Mouse (Mus musculus): ENCODE results near the gene Zfp697. TPM values are rescaled to one million over a fixed set of nuclear protein-coding genes. Genes with fewer than 3 reads are reported as not detected.
"Not testable (repeated sequence)": the region's sequence is repeated elsewhere in the genome, so short reads cannot be mapped to it uniquely, and the experiment has no call there.

Zfp697 gene
- polyA plus RNA-seq, 1 experiment, result 20.6 TPM

DNA sequence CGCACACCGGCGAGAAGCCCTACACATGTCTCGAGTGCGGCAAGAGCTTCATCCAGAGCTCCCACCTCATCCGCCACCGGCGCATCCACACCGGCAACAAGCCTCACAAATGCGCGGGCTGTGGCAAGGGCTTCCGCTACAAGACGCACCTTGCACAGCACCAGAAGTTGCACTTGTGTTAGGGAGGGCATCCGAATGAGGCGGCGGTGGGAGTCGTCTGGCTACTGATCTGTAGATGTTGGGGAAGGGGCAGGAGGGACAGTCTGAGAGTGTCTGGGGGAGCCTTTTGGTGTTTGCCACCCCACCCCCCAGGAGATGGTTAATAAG lies 46.2 kb downstream of the Zfp697 start:
- TF ChIP-seq CTCF (IDR thresholded peaks at IDR 0.05; ENCODE audit: extremely low read depth, insufficient read depth, low read length) (no peak), POLR2A (IDR thresholded peaks at IDR 0.05; ENCODE audit: extremely low read depth, insufficient read depth, low read length) (no peak)
- Histone ChIP-seq H3K4me3 (ENCODE audit: insufficient read depth, low read length) (peak overlapping the region; percentile 46), H3K4me1 (ENCODE audit: control insufficient read depth, insufficient read depth, low read length) (no peaks in the 10 kb centered on the region), H3K27ac (ENCODE audit: insufficient read depth, low read length) (no peak overlapping the region)

DNA sequence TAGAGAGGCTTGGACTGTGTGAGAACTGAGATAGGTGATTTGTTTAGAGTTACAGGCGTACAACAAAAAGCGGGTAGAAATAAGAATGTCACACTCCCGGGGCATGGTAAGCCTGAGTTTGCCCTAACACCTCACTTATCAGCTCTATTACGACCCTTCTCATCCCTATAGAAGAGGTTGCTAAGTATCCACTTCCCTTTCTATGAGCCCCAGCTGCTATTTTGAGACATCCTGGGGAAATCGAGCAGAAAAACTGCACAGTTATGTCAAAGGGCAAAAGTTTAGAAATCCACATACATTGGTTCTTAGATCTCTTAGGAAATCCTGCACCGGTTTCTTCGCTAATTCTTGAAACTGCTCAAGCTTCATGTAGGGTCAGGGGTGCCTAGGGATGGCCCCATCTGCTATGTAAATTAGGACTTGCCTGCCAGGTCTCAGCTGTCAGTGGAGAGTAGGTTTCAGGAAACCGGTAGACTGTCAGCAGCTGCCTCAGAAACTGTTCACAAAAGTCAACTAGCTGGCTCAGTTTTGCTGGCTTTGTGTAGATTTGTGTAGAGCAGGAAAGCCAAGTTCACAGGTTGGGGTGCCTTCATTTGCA lies 46.8 kb downstream of the Zfp697 start:
- Histone ChIP-seq H3K4me1 (ENCODE audit: control insufficient read depth, insufficient read depth, low read length) (no peaks in the 10 kb centered on the region), H3K27ac (ENCODE audit: insufficient read depth, low read length) (no peak overlapping the region), H3K4me3 (ENCODE audit: insufficient read depth, low read length) (peak overlapping the region; percentile 46; the same call in 1 of the 2 replicates)
- no peak for TF ChIP-seq POLR2A (IDR thresholded peaks at IDR 0.05; ENCODE audit: extremely low read depth, insufficient read depth, low read length)
- no peak for TF ChIP-seq CTCF (IDR thresholded peaks at IDR 0.05; ENCODE audit: extremely low read depth, insufficient read depth, low read length)

DNA sequence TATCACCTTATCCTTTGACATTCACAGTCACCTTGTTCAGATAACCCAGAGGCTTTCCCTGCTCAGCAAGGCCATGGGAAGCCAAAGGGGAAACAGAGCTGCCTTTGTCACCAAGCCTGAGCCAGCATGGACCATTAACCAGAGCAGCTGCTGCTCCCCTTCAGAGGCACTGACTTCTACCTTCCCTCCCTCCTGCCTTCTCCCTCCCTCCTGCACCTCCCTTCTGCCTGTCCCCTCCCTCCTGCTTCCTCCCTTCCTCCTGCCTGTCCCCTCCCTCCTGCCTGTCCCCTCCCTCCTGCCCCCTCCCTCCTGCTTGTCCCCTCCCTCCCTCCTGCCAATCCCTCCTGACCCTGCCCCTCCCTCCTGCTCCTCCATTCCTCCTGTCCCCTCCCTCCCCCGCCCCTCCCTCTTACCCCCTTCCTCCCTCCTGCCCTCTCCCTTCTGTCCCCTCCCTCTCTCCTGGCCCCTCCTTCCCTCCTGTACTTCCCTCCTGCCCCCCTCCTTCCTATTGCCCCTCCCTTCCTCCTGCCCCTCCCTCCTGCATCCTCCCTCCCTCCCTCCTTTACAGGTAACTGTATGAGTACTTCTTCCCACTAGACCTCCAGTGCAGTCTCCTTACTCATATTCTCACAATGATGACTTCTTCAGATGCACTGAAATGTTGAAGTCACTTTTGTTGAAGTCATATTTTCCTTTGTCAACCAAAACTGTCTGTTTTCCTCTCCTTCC lies 52.0 kb downstream of the Zfp697 start:
- H3K27ac ChIP-seq (ENCODE audit: insufficient read depth, low read length), result no peak overlapping the region
- TF ChIP-seq POLR2A (IDR thresholded peaks at IDR 0.05; ENCODE audit: extremely low read depth, insufficient read depth, low read length) (no peak), CTCF (IDR thresholded peaks at IDR 0.05; ENCODE audit: extremely low read depth, insufficient read depth, low read length) (no peak)
- no peaks in the 10 kb centered on the region for H3K4me1 ChIP-seq (ENCODE audit: control insufficient read depth, insufficient read depth, low read length)
- no peak overlapping the region for H3K4me3 ChIP-seq (ENCODE audit: insufficient read depth, low read length)

GRCm38 (mm10) chr3:98435030-98435429 lies 52.8 kb downstream of the Zfp697 start:
- H3K27ac ChIP-seq (ENCODE audit: insufficient read depth, low read length), result no peak overlapping the region
- no peaks in the 10 kb centered on the region for H3K4me1 ChIP-seq (ENCODE audit: control insufficient read depth, insufficient read depth, low read length)
- no peak overlapping the region for H3K4me3 ChIP-seq (ENCODE audit: insufficient read depth, low read length)
- TF ChIP-seq POLR2A (IDR thresholded peaks at IDR 0.05; ENCODE audit: extremely low read depth, insufficient read depth, low read length) (no peak), CTCF (IDR thresholded peaks at IDR 0.05; ENCODE audit: extremely low read depth, insufficient read depth, low read length) (no peak)

DNA sequence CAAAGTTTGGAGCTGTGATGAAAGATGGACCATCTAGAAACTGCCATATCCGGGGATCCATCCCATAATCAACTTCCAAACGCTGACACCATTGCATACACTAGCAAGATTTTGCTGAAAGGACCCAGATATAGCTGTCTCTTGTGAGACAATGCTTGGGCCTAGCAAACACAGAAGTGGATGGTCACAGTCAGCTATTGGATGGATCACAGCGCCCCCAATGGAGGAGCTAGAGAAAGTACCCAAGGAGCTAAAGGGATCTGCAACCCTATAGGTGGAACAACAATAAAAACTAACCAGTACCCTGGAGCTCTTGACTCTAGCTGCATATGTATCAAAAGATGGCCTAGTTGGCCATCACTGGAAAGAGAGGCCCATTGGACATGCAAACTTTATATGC lies 60.0 kb downstream of the Zfp697 start:
- H3K4me1 ChIP-seq (ENCODE audit: control insufficient read depth, insufficient read depth, low read length); H3K4me3 ChIP-seq (ENCODE audit: insufficient read depth, low read length); H3K27ac ChIP-seq (ENCODE audit: insufficient read depth, low read length): not testable (repeated sequence)

DNA sequence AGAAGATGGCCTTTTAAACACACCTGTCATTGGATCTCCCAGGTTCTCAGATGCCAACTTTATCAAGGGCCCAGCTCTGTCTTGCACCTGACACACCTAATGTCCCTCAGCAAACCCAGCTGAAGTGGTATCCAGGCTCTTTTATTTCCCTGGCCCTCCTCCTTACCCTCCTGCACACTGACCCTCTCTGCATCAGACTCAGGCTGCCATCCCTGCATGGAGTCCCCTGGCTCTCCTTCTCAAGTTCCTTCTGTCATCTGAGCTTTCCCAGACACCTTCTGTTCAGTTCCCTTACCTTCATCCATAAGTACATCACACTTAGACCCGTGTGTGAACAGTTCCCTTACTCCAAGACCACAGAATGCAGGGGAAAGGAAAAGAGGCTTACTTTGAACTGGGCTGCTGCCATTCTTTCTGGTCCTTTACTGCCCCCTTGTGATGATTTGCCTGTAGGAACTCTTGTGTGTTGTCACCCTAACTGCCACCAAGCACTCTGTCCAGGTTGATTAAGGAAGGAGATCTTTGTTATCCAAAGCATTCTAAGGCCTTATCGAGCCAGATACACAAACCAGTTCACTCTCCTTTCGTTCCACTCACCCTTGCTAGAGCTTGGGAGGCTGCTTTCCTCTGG lies 61.0 kb downstream of the Zfp697 start:
- H3K4me1 ChIP-seq (ENCODE audit: control insufficient read depth, insufficient read depth, low read length); H3K27ac ChIP-seq (ENCODE audit: insufficient read depth, low read length); H3K4me3 ChIP-seq (ENCODE audit: insufficient read depth, low read length): not testable (repeated sequence)
- peak; percentile 30; the same call in 1 of the 2 replicates for TF ChIP-seq CTCF (IDR thresholded peaks at IDR 0.05; ENCODE audit: extremely low read depth, insufficient read depth, low read length)

DNA sequence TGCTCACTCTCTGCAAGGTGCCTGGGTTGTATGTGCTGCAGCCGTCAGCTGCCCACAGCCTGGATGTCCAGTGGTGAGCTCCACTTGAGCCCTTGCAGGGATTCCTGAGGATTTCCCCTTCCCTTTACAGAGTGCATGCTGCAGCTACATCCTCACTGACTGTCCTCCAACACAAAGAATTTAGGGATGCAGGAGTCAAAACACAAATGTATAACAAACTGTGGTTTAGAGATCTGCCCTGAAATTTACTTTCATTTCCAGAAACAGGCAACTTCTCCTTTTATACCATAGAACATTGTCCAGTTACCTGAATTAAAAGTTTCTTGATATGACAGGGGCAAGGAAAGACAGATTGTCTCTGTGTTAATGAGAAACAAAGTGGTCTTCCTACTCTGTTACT lies 61.7 kb downstream of the Zfp697 start:
- not testable (repeated sequence) for H3K4me1 ChIP-seq (ENCODE audit: control insufficient read depth, insufficient read depth, low read length); H3K27ac ChIP-seq (ENCODE audit: insufficient read depth, low read length); H3K4me3 ChIP-seq (ENCODE audit: insufficient read depth, low read length)

- not testable (repeated sequence) for H3K4me1 ChIP-seq (ENCODE audit: control insufficient read depth, insufficient read depth, low read length); H3K27ac ChIP-seq (ENCODE audit: insufficient read depth, low read length); H3K4me3 ChIP-seq (ENCODE audit: insufficient read depth, low read length)
These were observed 71.5 kb downstream of the Zfp697 start for GRCm38 (mm10) chr3:98453786-98454185.

DNA sequence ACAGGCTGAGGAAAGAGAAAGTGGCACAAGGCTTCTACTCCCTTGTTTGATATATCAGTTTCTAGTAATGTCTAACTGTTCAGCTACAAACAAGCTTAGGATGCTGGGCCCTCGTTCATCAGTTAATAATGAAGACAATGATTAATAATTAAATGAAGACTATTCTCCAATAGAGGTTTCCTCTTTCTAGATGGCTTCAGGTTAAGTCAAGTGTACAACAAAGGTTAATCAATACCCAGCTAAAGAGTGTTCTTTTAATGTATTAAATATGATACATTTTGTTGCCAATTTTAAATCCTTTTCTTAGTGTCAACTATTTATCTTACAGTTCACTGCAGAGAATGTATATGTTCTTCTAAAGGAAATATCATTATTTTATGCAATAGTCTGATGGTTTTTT lies 74.8 kb downstream of the Zfp697 start, which contains the start of gene Gm4450:
TSS of gene Gm4450 (minus strand) at position 101 of the 400 bp plus-strand sequence.
- H3K27ac ChIP-seq (ENCODE audit: insufficient read depth, low read length); H3K4me3 ChIP-seq (ENCODE audit: insufficient read depth, low read length); H3K4me1 ChIP-seq (ENCODE audit: control insufficient read depth, insufficient read depth, low read length): not testable (repeated sequence)

GRCm38 (mm10) chr3:98469323-98469722 lies 87.1 kb downstream of the Zfp697 start:
- not testable (repeated sequence) for H3K27ac ChIP-seq (ENCODE audit: insufficient read depth, low read length); H3K4me3 ChIP-seq (ENCODE audit: insufficient read depth, low read length)

DNA sequence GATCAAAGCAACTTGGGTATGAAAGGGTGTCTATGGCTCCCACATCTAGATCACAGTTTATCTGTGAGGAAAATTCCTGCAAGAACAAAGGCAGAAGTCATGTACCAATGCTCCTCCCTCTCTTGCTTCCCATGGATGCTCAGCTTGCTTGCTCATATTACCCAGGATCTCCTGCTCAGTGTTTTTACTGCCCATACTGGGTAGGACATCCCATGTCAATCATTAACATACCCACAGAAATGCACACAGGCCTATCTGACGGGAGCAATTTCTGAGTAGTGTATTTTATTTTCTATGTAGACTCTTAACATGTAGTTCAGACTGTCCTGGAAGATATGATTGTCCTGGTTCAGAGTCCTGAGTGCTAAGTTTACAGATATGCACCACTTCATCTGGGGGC lies 88.8 kb downstream of the Zfp697 start:
- not testable (repeated sequence) for H3K4me1 ChIP-seq (ENCODE audit: control insufficient read depth, insufficient read depth, low read length); H3K27ac ChIP-seq (ENCODE audit: insufficient read depth, low read length); H3K4me3 ChIP-seq (ENCODE audit: insufficient read depth, low read length)

More at GRCm38 (mm10) chr3:98469323-98469722, 87.1 kb downstream of the Zfp697 start:
- not testable (repeated sequence) for H3K4me1 ChIP-seq (ENCODE audit: control insufficient read depth, insufficient read depth, low read length)

- not testable (repeated sequence) for H3K4me1 ChIP-seq (ENCODE audit: control insufficient read depth, insufficient read depth, low read length); H3K4me3 ChIP-seq (ENCODE audit: insufficient read depth, low read length); H3K27ac ChIP-seq (ENCODE audit: insufficient read depth, low read length)
These were observed 89.2 kb downstream of the Zfp697 start for GRCm38 (mm10) chr3:98471499-98471898.

GRCm38 (mm10) chr3:98494184-98494583 lies 111.9 kb downstream of the Zfp697 start:
- H3K4me1 ChIP-seq (ENCODE audit: control insufficient read depth, insufficient read depth, low read length); H3K27ac ChIP-seq (ENCODE audit: insufficient read depth, low read length); H3K4me3 ChIP-seq (ENCODE audit: insufficient read depth, low read length): not testable (repeated sequence)

- not testable (repeated sequence) for H3K27ac ChIP-seq (ENCODE audit: insufficient read depth, low read length); H3K4me1 ChIP-seq (ENCODE audit: control insufficient read depth, insufficient read depth, low read length); H3K4me3 ChIP-seq (ENCODE audit: insufficient read depth, low read length)
These were observed 112.8 kb downstream of the Zfp697 start for GRCm38 (mm10) chr3:98495055-98495454.

- not testable (repeated sequence) for H3K27ac ChIP-seq (ENCODE audit: insufficient read depth, low read length); H3K4me3 ChIP-seq (ENCODE audit: insufficient read depth, low read length); H3K4me1 ChIP-seq (ENCODE audit: control insufficient read depth, insufficient read depth, low read length)
These were observed 114.5 kb downstream of the Zfp697 start for GRCm38 (mm10) chr3:98496762-98497161.
